Mouse (Mus musculus): ENCODE results near the gene Jazf1. TPM values are rescaled to one million over a fixed set of nuclear protein-coding genes. Genes with fewer than 3 reads are reported as not detected.

The Jazf1 gene
- total and polyA plus RNA-seq, 3 experiments: 0.42 to 1.7 (median 0.75) TPM

GRCm38 (mm10) chr6:52956131-52956530 is 112.3 kb downstream of the Jazf1 start:
- Histone ChIP-seq H3K79me2 (replicated peaks; ENCODE audit: control insufficient read depth, extremely low read depth, insufficient read depth, poor library complexity, severe bottlenecking) (no peaks in the 10 kb centered on the region), H3K4me1 (ENCODE audit: control insufficient read depth in 1 of 2, insufficient read depth in 2 of 2) (peaks cover 6 to 22% of the 10 kb centered on the region in 2 experiments), H3K27ac (ENCODE audit: insufficient read depth, low read depth) (no peak overlapping the region), H3K4me3 (replicated peaks in 1 of 3; ENCODE audit: low read depth in 2 of 3, low read length in 2 of 3, poor library complexity in 1 of 3) (no peak overlapping the region), H3K27me3 (replicated peaks) (no peaks in the 10 kb centered on the region), H3K36me3 (replicated peaks in 1 of 2; ENCODE audit: control insufficient read depth in 1 of 2, insufficient read depth in 1 of 2, low read length in 1 of 2) (no peaks in the 10 kb centered on the region), H3K9me3 (replicated peaks; ENCODE audit: low read length) (no peaks in the 10 kb centered on the region), H3K4me2 (ENCODE audit: insufficient read depth, low read depth, poor library complexity, severe bottlenecking) (no peak overlapping the region), H3K9ac (ENCODE audit: insufficient read depth, low read depth) (no peak overlapping the region)
- TF ChIP-seq IRF4 (IDR thresholded peaks at IDR 0.05; ENCODE audit: low read depth, low read length): no peak
- no peak for TF ChIP-seq MYC (IDR thresholded peaks at IDR 0.05; ENCODE audit: low read depth, low read length)
- TF ChIP-seq SIN3A (IDR thresholded peaks at IDR 0.05; ENCODE audit: low read length): no peak
- TF ChIP-seq CHD2 (IDR thresholded peaks at IDR 0.05; ENCODE audit: low read length): no peak
- TF ChIP-seq ELF1 (IDR thresholded peaks at IDR 0.05; ENCODE audit: low read depth, low read length): no peak
- TF ChIP-seq ZC3H11A (IDR thresholded peaks at IDR 0.05; ENCODE audit: low read depth, low read length): no peak
- no peak for TF ChIP-seq MAX (IDR thresholded peaks at IDR 0.05; ENCODE audit: low read length)
- TF ChIP-seq ETS1 (conservative IDR thresholded peaks at IDR 0.05; ENCODE audit: low read depth, low read length): no peak
- no peak for TF ChIP-seq EP300 (IDR thresholded peaks at IDR 0.05; ENCODE audit: low read length)
- no peak for TF ChIP-seq ZNF384 (IDR thresholded peaks at IDR 0.05; ENCODE audit: low read depth, low read length)
- TF ChIP-seq RAD21 (IDR thresholded peaks at IDR 0.05; ENCODE audit: low read depth, low read length): no peak
- TF ChIP-seq NRF1 (IDR thresholded peaks at IDR 0.05; ENCODE audit: low read depth, low read length): no peak
- no peak for TF ChIP-seq CHD1 (IDR thresholded peaks at IDR 0.05; ENCODE audit: low read depth, low read length)
- no peak for TF ChIP-seq PAX5 (IDR thresholded peaks at IDR 0.05; ENCODE audit: low read length)
- no peak for TF ChIP-seq MXI1 (IDR thresholded peaks at IDR 0.05; ENCODE audit: low read depth, low read length)
- TF ChIP-seq BHLHE40 (IDR thresholded peaks at IDR 0.05; ENCODE audit: low read depth, low read length): no peak
- no peak for TF ChIP-seq ZMIZ1 (IDR thresholded peaks at IDR 0.05; ENCODE audit: low read depth, low read length)
- dilution Hi-C loops (cut with MboI; ENCODE audit: extremely low pct_ligation_motif_present, extremely low pct_unique_long_range_greater_than_20kb, low sequenced_read_pairs): no loop called here
- DNase-seq (ENCODE audit: extremely low read depth): no peak
- in situ Hi-C loops (cut with MboI; ENCODE audit: low pct_ligation_motif_present, low pct_unique_long_range_greater_than_20kb, low sequenced_read_pairs): no loop called here

- TF ChIP-seq MEF2A (IDR thresholded peaks at IDR 0.05; ENCODE audit: borderline replicate concordance, low read depth, low read length) (no peak), E2F4 (IDR thresholded peaks at IDR 0.05; ENCODE audit: insufficient replicate concordance, low read depth, low read length) (no peak), MYC (IDR thresholded peaks at IDR 0.05; ENCODE audit: low read depth, low read length) (no peak), POLR2AphosphoS2 (IDR thresholded peaks at IDR 0.05; ENCODE audit: low read depth, low read length) (no peak), SIN3A (IDR thresholded peaks at IDR 0.05; ENCODE audit: low read length) (no peak), ZC3H11A (IDR thresholded peaks at IDR 0.05; ENCODE audit: low read depth, low read length) (no peak), RAD21 (IDR thresholded peaks at IDR 0.05; ENCODE audit: low read depth, low read length) (no peak), USF2 (conservative IDR thresholded peaks at IDR 0.05; ENCODE audit: low read depth, low read length) (no peak), CHD2 (IDR thresholded peaks at IDR 0.05; ENCODE audit: low read length) (no peak), ZMIZ1 (IDR thresholded peaks at IDR 0.05; ENCODE audit: low read depth, low read length) (no peak), KAT2A (IDR thresholded peaks at IDR 0.05; ENCODE audit: insufficient replicate concordance, low read length) (no peak), MAZ (IDR thresholded peaks at IDR 0.05; ENCODE audit: low read depth, low read length) (no peak), MAX (IDR thresholded peaks at IDR 0.05; ENCODE audit: low read length) (no peak), CHD1 (IDR thresholded peaks at IDR 0.05; ENCODE audit: low read depth, low read length) (no peak), SMC3 (IDR thresholded peaks at IDR 0.05; ENCODE audit: low read depth, low read length) (no peak), ZKSCAN1 (IDR thresholded peaks at IDR 0.05; ENCODE audit: borderline replicate concordance, low read depth, low read length) (no peak), MAFK (IDR thresholded peaks at IDR 0.05; ENCODE audit: insufficient replicate concordance, low read length) (no peak)
- no peak for DNase-seq (ENCODE audit: extremely low read depth)
- no peak overlapping the region for H3K4me3 ChIP-seq (replicated peaks in 1 of 3; ENCODE audit: low read depth in 2 of 3, low read length in 2 of 3, poor library complexity in 1 of 3)
- in situ Hi-C loops (cut with MboI; ENCODE audit: low pct_ligation_motif_present, low pct_unique_long_range_greater_than_20kb, low sequenced_read_pairs) (no loop called here), dilution Hi-C loops (cut with MboI; ENCODE audit: extremely low pct_ligation_motif_present, extremely low pct_unique_long_range_greater_than_20kb, low sequenced_read_pairs) (no loop called here)
- H3K9ac ChIP-seq (ENCODE audit: insufficient read depth, low read depth): no peak overlapping the region
- H3K36me3 ChIP-seq (replicated peaks in 1 of 2; ENCODE audit: control insufficient read depth in 1 of 2, insufficient read depth in 1 of 2, low read length in 1 of 2): no peaks in the 10 kb centered on the region
- no peaks in the 10 kb centered on the region for H3K9me3 ChIP-seq (replicated peaks; ENCODE audit: low read length)
- H3K4me2 ChIP-seq (ENCODE audit: insufficient read depth, low read depth, poor library complexity, severe bottlenecking): no peak overlapping the region
- H3K79me2 ChIP-seq (replicated peaks; ENCODE audit: control insufficient read depth, extremely low read depth, insufficient read depth, poor library complexity, severe bottlenecking): no peaks in the 10 kb centered on the region
- no peak overlapping the region for H3K27ac ChIP-seq (ENCODE audit: insufficient read depth, low read depth)
- H3K27me3 ChIP-seq (replicated peaks): no peaks in the 10 kb centered on the region
- peaks cover 6 to 22% of the 10 kb centered on the region in 2 experiments for H3K4me1 ChIP-seq (ENCODE audit: control insufficient read depth in 1 of 2, insufficient read depth in 2 of 2)
Measured at GRCm38 (mm10) chr6:52955304-52955703, 113.1 kb downstream of the Jazf1 start.
